Mouse (Mus musculus) bone marrow, adult 2 months (tissue): Measurements from ENCODE around the gene Islr.

ENCODE experiments used
- CTCF ChIP-seq: fragments of 200-500 bp; IDR thresholded peaks from 2 replicates; pipeline ENCODE4 v1.5.1; 2011; ENCODE audit warnings: low read length, control low read depth; ENCODE audit not compliant: control insufficient read depth, insufficient read depth
- POLR2A ChIP-seq: fragments of 200-500 bp; IDR thresholded peaks from 2 replicates; pipeline ENCODE4 v1.6.1; 2011; ENCODE audit warnings: low read depth, mild to moderate bottlenecking, control low read depth, low read length, borderline replicate concordance; ENCODE audit not compliant: control insufficient read depth

- TF ChIP-seq POLR2A (no peak), CTCF (no peak)
Observed at GRCm38 (mm10) chr9:58201861-58202549, 2.1 kb downstream of the Islr start.
